ENCODE assay signal across 8 mouse cellular contexts in genomic region chr9:77750133-77751060, GRCm38 (mm10). TPM values are rescaled to one million over a fixed set of nuclear protein-coding genes. Genes with fewer than 3 reads are reported as not detected.
DNase-seq lines count a peak whose midpoint lies in the region; ATAC-seq lines count a peak whose summit lies in the region.

No protein-coding gene starts in this region.

- H3K4me2 ChIP-seq in heart, embryonic 14.5 days (ENCODE audit: low read length) = peak overlapping the region; percentile 67
- H3K4me2 ChIP-seq in liver, embryonic 13.5 days = peak overlapping the region; percentile 91
- peak overlapping the region; percentile 74 for H3K4me2 ChIP-seq in stomach, embryonic 14.5 days (replicated peaks; ENCODE audit: low read depth, low read length)

- WGBS in heart, embryonic 14.5 days = under 1% methylated on average over 79 of the region's 79 CpGs
- under 1% methylated on average over 79 of the region's 79 CpGs for WGBS in liver, embryonic 13.5 days (ENCODE audit: insufficient replicate concordance)
- under 1% methylated on average over 53 of the region's 79 CpGs for WGBS in stomach, embryonic 14.5 days

- peak; percentile 83 for ATAC-seq in heart, embryonic 14.5 days (ENCODE audit: insufficient number of reproducible peaks, insufficient read depth, low FRiP score, low read depth)
- ATAC-seq in liver, embryonic 13.5 days (ENCODE audit: low read depth) = peak; percentile 80
- ATAC-seq in stomach, embryonic 14.5 days (ENCODE audit: insufficient number of reproducible peaks, insufficient read depth, low FRiP score, low read depth) = peak; percentile 85

- H3K27ac ChIP-seq in heart, embryonic 14.5 days (replicated peaks in 1 of 2; ENCODE audit: control insufficient read depth in 1 of 2, insufficient read depth in 1 of 2, low read depth in 2 of 2, low read length in 2 of 2) = peak overlapping the region; percentile 88 to 94
- peak overlapping the region; percentile 95 for H3K27ac ChIP-seq in liver, embryonic 13.5 days
- H3K27ac ChIP-seq in stomach, embryonic 14.5 days (ENCODE audit: low read length) = peak overlapping the region; percentile 81

- no peaks in the 10 kb centered on the region for H3K36me3 ChIP-seq in heart, embryonic 14.5 days (ENCODE audit: control insufficient read depth, insufficient read depth, low read length)
- H3K36me3 ChIP-seq in liver, embryonic 13.5 days = no peaks in the 10 kb centered on the region
- no peaks in the 10 kb centered on the region for H3K36me3 ChIP-seq in stomach, embryonic 14.5 days (ENCODE audit: control insufficient read depth, insufficient read depth, low read length)

- H3K9ac ChIP-seq in heart, embryonic 14.5 days (ENCODE audit: low read length) = peak overlapping the region; percentile 73
- peak overlapping the region; percentile 88 for H3K9ac ChIP-seq in liver, embryonic 13.5 days
- peak overlapping the region; percentile 45 for H3K9ac ChIP-seq in stomach, embryonic 14.5 days (replicated peaks; ENCODE audit: low read depth, low read length)

- peak; percentile 82 to 86 for DNase-seq in CD8-positive naive resting alpha-beta T cell, adult 2 months (ENCODE audit: low read depth in 2 of 2, low spot score in 2 of 2)
- peak; percentile 85 for DNase-seq in c-Kit-negative CD71-positive TER-119-positive erythroid progenitor cells, embryonic 14.5 days (ENCODE audit: low read depth, low spot score)
- peak; percentile 73 for DNase-seq in fibroblast of lung, adult 2 months (ENCODE audit: low read depth)
- DNase-seq in kidney, postnatal 14 days = peak; percentile 96
- peak; percentile 93 for DNase-seq in liver, embryonic 13.5 days
- peak; percentile 81 to 90 for DNase-seq in natural killer cell, adult 2 months (ENCODE audit: low spot score in 2 of 2)

- H3K9me3 ChIP-seq in heart, embryonic 14.5 days (ENCODE audit: control insufficient read depth, low read length) = no peaks in the 10 kb centered on the region
- no peaks in the 10 kb centered on the region for H3K9me3 ChIP-seq in liver, embryonic 13.5 days (replicated peaks)
- H3K9me3 ChIP-seq in stomach, embryonic 14.5 days (ENCODE audit: control insufficient read depth, low read depth, low read length) = no peaks in the 10 kb centered on the region

- H3K27me3 ChIP-seq in heart, embryonic 14.5 days (ENCODE audit: control insufficient read depth, insufficient read depth, low read length) = no peaks in the 10 kb centered on the region
- H3K27me3 ChIP-seq in liver, embryonic 13.5 days = peaks cover 12% of the 10 kb centered on the region; the same call in 1 of the 2 replicates
- H3K27me3 ChIP-seq in stomach, embryonic 14.5 days (ENCODE audit: control insufficient read depth, insufficient read depth, low read length) = no peaks in the 10 kb centered on the region

- H3K4me1 ChIP-seq in heart, embryonic 14.5 days (ENCODE audit: control insufficient read depth in 2 of 2, insufficient read depth in 2 of 2, low read length in 2 of 2) = peaks cover 2 to 3% of the 10 kb centered on the region in 2 experiments; a peak in 2 of 4 replicates
- H3K4me1 ChIP-seq in liver, embryonic 13.5 days (replicated peaks) = peaks cover 38% of the 10 kb centered on the region
- H3K4me1 ChIP-seq in stomach, embryonic 14.5 days (ENCODE audit: control insufficient read depth, insufficient read depth, low read length) = no peaks in the 10 kb centered on the region; the same call in 1 of the 2 replicates

- H3K4me3 ChIP-seq in heart, embryonic 14.5 days (ENCODE audit: control insufficient read depth in 1 of 2, insufficient read depth in 1 of 2, low read depth in 1 of 2, low read length in 2 of 2) = peak overlapping the region; percentile 58 to 90
- peak overlapping the region; percentile 70 for H3K4me3 ChIP-seq in liver, embryonic 13.5 days (replicated peaks)
- H3K4me3 ChIP-seq in stomach, embryonic 14.5 days (ENCODE audit: low read depth, low read length) = peak overlapping the region; percentile 51

RNA-seq across cellular contexts. Expression of gene Gclc, which starts 3.9 kb away (rescaled TPM):
- 8.2 and 9.8 TPM in 2 replicates for polyA plus RNA-seq in heart, embryonic 14.5 days (2014; fragmentation: Nextera tagmentation; extraction: Ambion mirVana)
- 23.5 and 25.1 TPM in 2 replicates for polyA plus RNA-seq in liver, embryonic 13.5 days (2015; fragmentation: Nextera tagmentation; extraction: Ambion mirVana)
- polyA plus RNA-seq in stomach, embryonic 14.5 days (2014; fragmentation: Nextera tagmentation; extraction: Ambion mirVana) = 16.2 and 20.7 TPM in 2 replicates

Comparison
In these comparisons a context has a peak if more than half of its experiments do, and no peak if none do; other contexts are left out.
1. Peak in every context shown above with its lines: DNase-seq, ATAC-seq, H3K4me3 ChIP-seq and H3K27ac ChIP-seq.